Mouse (Mus musculus) spleen, postnatal 36 days (tissue): ENCODE results near the gene Cenpw.

ENCODE experiments used
- DNase-seq, 2 experiments: peaks; one replicate each; pipeline ENCODE4 v3.0.0; 2022; ENCODE audit warnings: low spot score in 2 of 2, mixed read lengths in 1 of 2

Gene Cenpw

GRCm38 (mm10) chr10:30199916-30200826, at the start of gene Cenpw:
TSS of gene Cenpw (minus strand) at chr10:30200560.
- peak; percentile 86 to 87 for DNase-seq

- DNase-seq: no peak
Observed at GRCm38 (mm10) chr10:30249654-30250053, 49.3 kb upstream of the Cenpw start.

GRCm38 (mm10) chr10:30199501-30199900, 859 bp downstream of the Cenpw start:
- no peak for DNase-seq

DNA sequence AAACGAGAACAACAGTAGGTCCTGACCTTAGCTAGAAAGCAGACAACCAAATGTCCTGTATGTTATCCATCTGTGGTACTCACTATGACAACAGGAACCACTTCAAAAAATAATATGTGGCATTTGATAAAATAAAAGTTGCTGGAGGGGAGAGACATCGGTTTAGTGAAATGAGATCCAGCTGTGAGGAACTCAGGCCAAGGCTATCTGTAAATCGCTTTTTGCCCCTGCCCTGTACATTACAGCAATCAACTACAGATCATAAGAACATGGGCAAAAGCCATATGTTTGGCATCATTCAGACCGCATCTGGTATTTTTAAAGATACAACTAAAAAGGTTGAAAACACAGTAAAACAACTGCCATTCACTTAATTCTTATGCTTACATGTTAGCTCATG, 32.7 kb downstream of the Cenpw start:
- no peak for DNase-seq
